Mouse (Mus musculus) small intestine, adult 2 months (tissue): ENCODE measurements around the gene Calr4.

Source experiments
- CTCF ChIP-seq: fragments of 200-500 bp; IDR thresholded peaks from 2 replicates; pipeline ENCODE4 v1.5.1; 2012; ENCODE audit warnings: low read depth, mild to moderate bottlenecking, control low read depth, inconsistent platforms, low read length, moderate library complexity, mixed read lengths; ENCODE audit not compliant: insufficient replicate concordance, insufficient read length; ENCODE audit errors: extremely low read depth
- POLR2A ChIP-seq: fragments of 200-500 bp; IDR thresholded peaks from 2 replicates; pipeline ENCODE4 v1.6.1; 2012; ENCODE audit warnings: low read depth, mild to moderate bottlenecking, control low read depth, inconsistent platforms, low read length, moderate library complexity

- no peak for TF ChIP-seq CTCF
- no peak for TF ChIP-seq POLR2A
Observed at GRCm38 (mm10) chr4:109256791-109257190, 22.5 kb downstream of the Calr4 start.
